Mouse (Mus musculus): ENCODE results near the gene Zfp36l2.
"Not testable (repeated sequence)": the region's sequence is repeated elsewhere in the genome, so short reads cannot be mapped to it uniquely, and the experiment has no call there.

Gene Zfp36l2

GRCm38 (mm10) chr17:84195835-84196234, 8.1 kb upstream of the Zfp36l2 start:
- no peak for DNase-seq (ENCODE audit: extremely low read depth, low read depth)

GRCm38 (mm10) chr17:84195003-84195395, 7.3 kb upstream of the Zfp36l2 start:
- no peak for DNase-seq (ENCODE audit: extremely low read depth, low read depth)

GRCm38 (mm10) chr17:84194282-84195002, 6.7 kb upstream of the Zfp36l2 start:
- DNase-seq (ENCODE audit: extremely low read depth, low read depth), result no peak

- DNase-seq (ENCODE audit: extremely low read depth, low read depth), result no peak
These were observed 5.7 kb upstream of the Zfp36l2 start for GRCm38 (mm10) chr17:84193411-84193810.

GRCm38 (mm10) chr17:84191946-84192345, 4.2 kb upstream of the Zfp36l2 start:
- DNase-seq (ENCODE audit: extremely low read depth, low read depth), result no peak

GRCm38 (mm10) chr17:84190885-84191284, 3.1 kb upstream of the Zfp36l2 start:
- DNase-seq (ENCODE audit: extremely low read depth, low read depth), result peak; percentile 83

- no peak for DNase-seq (ENCODE audit: extremely low read depth, low read depth)
These were observed 1.5 kb upstream of the Zfp36l2 start for GRCm38 (mm10) chr17:84189127-84189854.

GRCm38 (mm10) chr17:84188374-84188961, 721 bp upstream of the Zfp36l2 start:
- peak; percentile 84 for DNase-seq (ENCODE audit: extremely low read depth, low read depth)

GRCm38 (mm10) chr17:84187264-84187663, 483 bp downstream of the Zfp36l2 start:
- DNase-seq (ENCODE audit: extremely low read depth, low read depth), result not testable (repeated sequence)

- DNase-seq (ENCODE audit: extremely low read depth, low read depth), result no peak
These were observed 1.1 kb downstream of the Zfp36l2 start for GRCm38 (mm10) chr17:84186451-84187202.

- no peak for DNase-seq (ENCODE audit: extremely low read depth, low read depth)
These were observed 1.9 kb downstream of the Zfp36l2 start for GRCm38 (mm10) chr17:84185581-84186450.

GRCm38 (mm10) chr17:84185011-84185411, 2.7 kb downstream of the Zfp36l2 start:
- no peak for DNase-seq (ENCODE audit: extremely low read depth, low read depth)

GRCm38 (mm10) chr17:84183291-84183781, 4.4 kb downstream of the Zfp36l2 start:
- peak; percentile 68 for DNase-seq (ENCODE audit: extremely low read depth, low read depth)

- DNase-seq (ENCODE audit: extremely low read depth, low read depth), result no peak
These were observed 5.2 kb downstream of the Zfp36l2 start for GRCm38 (mm10) chr17:84182311-84183271.

- DNase-seq (ENCODE audit: extremely low read depth, low read depth), result peak; percentile 93
These were observed 6.0 kb downstream of the Zfp36l2 start for GRCm38 (mm10) chr17:84181502-84182310.

- peak; percentile 93 for DNase-seq (ENCODE audit: extremely low read depth, low read depth)
These were observed 6.8 kb downstream of the Zfp36l2 start for GRCm38 (mm10) chr17:84180715-84181501.

- DNase-seq (ENCODE audit: extremely low read depth, low read depth), result no peak
These were observed 7.8 kb downstream of the Zfp36l2 start for GRCm38 (mm10) chr17:84179973-84180365.
